Mouse (Mus musculus) kidney, embryonic 15.5 days (tissue): Measurements from ENCODE around the gene Tns1. TPM values are rescaled to one million over a fixed set of nuclear protein-coding genes. Genes with fewer than 3 reads are reported as not detected.

Source experiments
- ATAC-seq: fragments of 200-750 bp; cut with Nextera tagmentation; replicated peaks from 2 replicates; pipeline ENCODE4 v1.8.0; 2017; ENCODE audit warnings: moderate TSS enrichment; ENCODE audit not compliant: low FRiP score
- H3K27ac ChIP-seq: fragments of 300-500 bp; sonication (generic); 2 replicates; pipeline ENCODE4 v1.5.1; 2015; ENCODE audit warnings: mild to moderate bottlenecking, inconsistent platforms
- H3K27me3 ChIP-seq: fragments of 300-500 bp; sonication (generic); 2 replicates; pipeline ENCODE4 v1.6.1; 2015; ENCODE audit warnings: inconsistent platforms
- H3K36me3 ChIP-seq: fragments of 300-500 bp; sonication (generic); 2 replicates; pipeline ENCODE4 v1.6.1; 2015; ENCODE audit warnings: inconsistent platforms
- H3K4me1 ChIP-seq: fragments of 300-500 bp; sonication (generic); 2 replicates; pipeline ENCODE4 v1.6.1; 2015; ENCODE audit warnings: inconsistent platforms
- H3K4me2 ChIP-seq: fragments of 300-500 bp; sonication (generic); 2 replicates; pipeline ENCODE4 v1.6.1; 2015; ENCODE audit warnings: moderate library complexity, mild to moderate bottlenecking, inconsistent platforms
- H3K4me3 ChIP-seq: fragments of 300-500 bp; sonication (generic); replicated peaks from 2 replicates; pipeline ENCODE4 v1.5.1; 2015; ENCODE audit warnings: mild to moderate bottlenecking, inconsistent platforms
- H3K9ac ChIP-seq: fragments of 300-500 bp; sonication (generic); 2 replicates; pipeline ENCODE4 v1.6.1; 2015; ENCODE audit warnings: mild to moderate bottlenecking, inconsistent platforms
- H3K9me3 ChIP-seq: fragments of 300-500 bp; sonication (generic); replicated peaks from 2 replicates; pipeline ENCODE4 v1.6.1; 2016; ENCODE audit warnings: inconsistent platforms
- WGBS: fragments of 180-500 bp; shearing (Covaris S2); methylation state at CpG from one replicate; pipeline ENCODE4 v1.1.7; 2015; ENCODE audit warnings: mixed read lengths; 5-methylcytosine and 5-hydroxymethylcytosine counted together
- polyA plus RNA-seq: library from polyadenylated mRNA; unstranded; fragments of >200 nt; fragmentation: Nextera tagmentation; extraction: Ambion mirVana; gene quantifications from 2 replicates; pipeline ENCODE4 v1.2.1, GENCODE M21; 2015

Gene Tns1
- polyA plus RNA-seq, 1 experiment from 2014 or later, result 70.9 TPM

DNA sequence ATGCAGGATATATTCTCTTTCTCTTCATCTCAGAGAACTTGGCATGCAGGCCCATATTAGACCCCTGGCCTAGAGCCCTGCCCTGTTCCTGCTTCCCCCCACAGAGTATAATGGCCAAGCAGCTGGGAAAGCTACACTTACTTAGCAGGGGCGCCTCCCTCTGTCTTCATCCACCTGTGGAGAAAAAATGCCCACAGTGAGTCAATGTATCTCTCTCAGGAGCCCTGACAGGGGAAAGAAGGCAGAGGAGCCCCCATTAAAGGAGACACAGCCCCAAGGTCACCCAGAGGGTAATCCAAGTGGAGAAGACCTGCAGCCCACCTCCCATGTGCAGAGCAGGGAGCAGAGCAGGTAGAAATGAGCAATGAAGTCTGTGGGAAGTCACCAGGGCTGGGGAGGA, 208.0 kb downstream of the Tns1 start:
- H3K4me2 ChIP-seq, result no peak overlapping the region
- H3K4me3 ChIP-seq, result no peak overlapping the region
- H3K9me3 ChIP-seq, result no peaks in the 10 kb centered on the region
- 84% methylated on average over 1 of the region's 1 CpGs for WGBS
- no peak overlapping the region for H3K9ac ChIP-seq
- H3K36me3 ChIP-seq, result peaks cover 81% of the 10 kb centered on the region
- H3K4me1 ChIP-seq, result peaks cover 23% of the 10 kb centered on the region
- ATAC-seq, result no peak
- no peaks in the 10 kb centered on the region for H3K27me3 ChIP-seq
- no peak overlapping the region for H3K27ac ChIP-seq

DNA sequence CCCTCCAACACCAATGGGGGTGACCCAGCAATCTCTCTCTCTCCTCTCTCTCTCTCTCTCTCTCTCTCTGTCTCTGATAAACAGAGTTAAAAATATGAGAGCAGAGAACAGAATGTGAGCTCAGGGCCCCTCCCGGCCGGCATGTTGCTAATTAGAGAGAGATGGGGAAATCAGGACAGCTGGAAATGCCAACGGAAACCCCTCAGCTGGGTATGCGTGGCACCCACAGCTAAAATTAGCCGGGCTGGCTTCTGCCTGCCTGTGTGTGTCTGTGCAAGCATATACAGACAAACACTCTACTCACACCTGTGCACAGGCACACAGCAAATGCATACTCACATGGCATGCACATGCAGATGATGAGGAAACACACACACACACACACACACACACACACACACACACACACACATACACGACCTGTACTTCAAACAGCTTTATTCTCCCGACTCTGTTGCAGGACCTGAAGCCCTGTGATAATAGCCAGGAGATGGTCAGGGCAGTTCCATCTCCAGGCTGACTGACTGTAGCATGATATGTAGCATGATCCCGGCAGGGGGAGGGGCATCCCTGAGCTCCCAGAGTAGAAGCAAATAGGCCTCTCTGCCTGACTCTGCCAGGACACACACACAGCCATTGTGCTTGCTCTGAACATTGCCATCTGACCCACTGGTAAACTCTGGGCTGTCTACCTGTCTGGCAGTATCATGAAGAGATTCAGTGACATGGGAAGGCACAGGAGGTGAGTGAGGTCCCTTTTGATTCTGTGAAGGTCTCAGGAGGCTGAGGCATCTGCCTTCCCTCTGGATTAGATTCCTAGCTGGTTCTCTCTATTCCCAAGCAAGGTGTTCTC, 208.8 kb downstream of the Tns1 start:
- Histone ChIP-seq H3K36me3 (peaks cover 73% of the 10 kb centered on the region), H3K4me3 (no peak overlapping the region), H3K27me3 (no peaks in the 10 kb centered on the region), H3K27ac (no peak overlapping the region), H3K9me3 (no peaks in the 10 kb centered on the region), H3K9ac (no peak overlapping the region), H3K4me2 (no peak overlapping the region), H3K4me1 (peaks cover 30% of the 10 kb centered on the region)
- WGBS, result 67% methylated on average over 8 of the region's 8 CpGs
- ATAC-seq, result no peak

DNA sequence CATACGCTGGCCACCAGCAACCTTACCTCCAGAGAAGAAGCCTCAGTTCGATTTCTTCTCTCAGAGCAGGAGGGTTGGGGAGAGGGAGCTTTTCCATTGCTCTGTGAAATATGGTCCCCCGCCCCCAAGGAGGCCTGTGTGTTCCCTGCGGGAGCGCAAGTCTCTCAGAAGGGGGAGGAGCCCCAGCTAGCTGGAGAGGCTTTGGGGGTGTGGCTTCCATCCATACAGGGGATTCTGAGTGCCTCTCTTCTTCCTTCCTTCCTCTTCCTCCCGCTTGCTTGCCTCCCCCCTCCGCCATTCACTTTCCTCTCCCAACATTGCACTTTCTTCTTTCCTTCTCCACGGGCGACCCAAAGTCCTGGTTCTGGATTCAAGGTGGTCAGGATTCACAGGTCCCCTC, 210.2 kb downstream of the Tns1 start:
- Histone ChIP-seq H3K9me3 (no peaks in the 10 kb centered on the region), H3K27me3 (no peaks in the 10 kb centered on the region), H3K36me3 (peaks cover 63% of the 10 kb centered on the region), H3K9ac (no peak overlapping the region), H3K4me3 (no peak overlapping the region), H3K27ac (no peak overlapping the region), H3K4me1 (peaks cover 33% of the 10 kb centered on the region), H3K4me2 (peak overlapping the region; percentile 30; the same call in 1 of the 2 replicates)
- ATAC-seq, result no peak
- 25% methylated on average over 9 of the region's 9 CpGs for WGBS

DNA sequence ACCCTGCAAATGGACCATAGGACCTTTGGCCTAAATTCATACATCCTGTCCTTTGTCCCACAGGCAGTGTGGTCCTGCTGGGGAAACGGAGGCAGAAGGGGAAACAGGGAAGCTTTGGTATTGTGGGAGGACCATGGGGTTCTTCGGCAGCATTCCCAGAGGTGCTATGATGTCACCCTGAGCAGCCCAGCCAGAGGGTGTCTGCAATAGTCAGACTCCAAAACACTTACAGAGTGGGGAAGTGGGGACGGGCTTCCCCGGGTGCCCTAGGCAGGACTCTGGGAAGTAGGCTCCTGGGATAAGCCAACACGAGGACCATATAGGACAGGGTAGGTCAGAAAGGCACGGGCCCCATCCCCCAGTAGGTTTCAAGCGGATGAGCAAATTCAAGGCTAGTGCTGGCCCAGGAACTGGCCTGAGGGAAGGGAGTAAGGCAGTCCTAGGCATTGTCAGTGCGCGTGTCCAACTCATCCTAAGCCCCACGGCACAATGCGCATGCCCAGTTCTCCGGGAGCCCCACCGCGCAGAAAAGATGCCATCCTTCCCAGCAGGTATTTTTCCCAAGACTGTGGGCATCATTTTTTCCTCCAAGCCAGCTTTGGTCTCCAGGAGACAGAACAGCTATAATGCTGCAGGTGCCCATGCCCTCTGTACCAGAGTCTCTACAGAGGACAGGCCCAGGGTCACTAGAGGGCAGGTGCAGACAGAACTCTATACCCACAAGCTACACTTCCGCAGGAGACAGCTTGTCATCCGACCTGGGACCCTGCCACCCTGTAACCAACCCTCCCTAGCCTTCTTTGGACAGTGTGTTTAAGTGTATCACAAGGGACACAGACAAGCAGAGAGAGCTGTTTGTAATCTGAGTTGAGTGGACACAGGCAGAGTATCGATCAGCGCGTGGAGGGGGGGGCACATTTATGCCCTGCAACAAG, 210.9 kb downstream of the Tns1 start:
- Histone ChIP-seq H3K9me3 (no peaks in the 10 kb centered on the region), H3K4me3 (no peak overlapping the region), H3K36me3 (peaks cover 56% of the 10 kb centered on the region), H3K4me1 (peaks cover 38% of the 10 kb centered on the region), H3K4me2 (peak overlapping the region; percentile 30; the same call in 1 of the 2 replicates), H3K9ac (no peak overlapping the region), H3K27ac (no peak overlapping the region), H3K27me3 (no peaks in the 10 kb centered on the region)
- no peak; the same call in 1 of the 2 replicates for ATAC-seq
- WGBS, result 71% methylated on average over 19 of the region's 19 CpGs

DNA sequence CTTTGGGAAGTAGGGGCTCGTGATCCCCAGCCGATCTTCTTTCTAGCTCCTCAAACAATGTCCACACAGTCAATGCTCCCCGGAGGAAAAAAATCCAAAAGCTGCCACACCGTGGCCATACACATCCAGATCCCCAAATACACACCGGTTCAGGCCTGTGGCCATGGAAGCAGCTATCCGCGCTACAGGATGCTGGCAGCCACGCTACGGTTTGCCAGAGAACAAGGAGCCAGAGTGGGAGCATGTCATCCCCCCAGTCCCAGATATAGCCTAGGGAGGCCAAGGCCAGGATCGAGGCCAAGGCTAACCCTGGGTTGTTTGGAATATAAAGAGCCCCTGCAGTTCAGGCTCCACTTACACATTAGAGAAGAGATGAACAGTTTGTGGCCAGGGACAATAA, 211.8 kb downstream of the Tns1 start:
- H3K4me3 ChIP-seq, result no peak overlapping the region
- H3K27ac ChIP-seq, result no peak overlapping the region
- H3K27me3 ChIP-seq, result no peaks in the 10 kb centered on the region
- H3K4me2 ChIP-seq, result no peak overlapping the region
- H3K9me3 ChIP-seq, result no peaks in the 10 kb centered on the region
- ATAC-seq, result no peak
- peaks cover 38% of the 10 kb centered on the region for H3K4me1 ChIP-seq
- H3K9ac ChIP-seq, result no peak overlapping the region
- peaks cover 47% of the 10 kb centered on the region for H3K36me3 ChIP-seq
- 91% methylated on average over 10 of the region's 10 CpGs for WGBS

DNA sequence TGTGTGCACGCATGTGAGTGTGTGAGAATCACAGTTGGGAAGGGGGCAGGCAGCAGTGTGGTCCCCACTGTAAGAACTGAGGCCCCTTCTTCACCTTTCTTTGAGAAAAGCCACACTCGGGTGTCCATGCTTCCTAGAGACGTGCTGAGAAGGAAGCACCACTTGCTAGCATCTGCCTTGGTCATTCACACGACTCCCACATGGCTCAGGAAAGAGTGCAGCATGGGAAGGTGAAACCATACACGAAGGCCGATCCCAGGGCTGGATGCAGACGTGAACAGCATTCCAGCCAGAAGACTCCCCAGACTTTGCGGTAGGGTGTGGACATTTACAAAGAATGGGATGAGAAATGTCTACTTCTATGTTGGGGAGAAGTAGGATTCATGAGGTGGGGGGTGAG, 212.3 kb downstream of the Tns1 start:
- 75% methylated on average over 8 of the region's 8 CpGs for WGBS

DNA sequence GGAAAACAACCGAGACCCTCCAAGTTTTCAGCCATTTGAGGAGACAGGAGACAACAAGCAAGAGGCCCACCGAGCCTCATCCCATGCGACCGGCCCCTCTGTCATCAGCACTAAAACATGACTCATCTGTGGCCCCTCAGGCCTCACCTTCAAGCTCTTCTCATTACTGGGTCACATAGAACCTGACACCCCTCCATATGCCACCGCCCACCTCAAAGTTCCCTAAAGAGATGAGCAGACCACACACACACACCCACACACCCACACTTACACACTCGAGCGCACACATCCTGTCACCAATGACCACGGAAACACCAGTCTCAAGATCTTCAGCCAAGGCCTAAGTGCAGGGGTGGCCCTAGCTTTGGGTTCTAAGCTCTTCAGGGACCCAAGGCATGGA, 213.5 kb downstream of the Tns1 start:
- Histone ChIP-seq H3K4me1 (peaks cover 45% of the 10 kb centered on the region), H3K9ac (no peak overlapping the region), H3K9me3 (no peaks in the 10 kb centered on the region), H3K27me3 (no peaks in the 10 kb centered on the region), H3K4me3 (no peak overlapping the region), H3K4me2 (no peak overlapping the region), H3K27ac (no peak overlapping the region), H3K36me3 (peaks cover 30% of the 10 kb centered on the region)
- peak; percentile 5; the same call in 1 of the 2 replicates for ATAC-seq
- 50% methylated on average over 8 of the region's 8 CpGs for WGBS

More for the DNA sequence above, 212.3 kb downstream of the Tns1 start:
- ATAC-seq, result no peak
- Histone ChIP-seq H3K27me3 (no peaks in the 10 kb centered on the region), H3K36me3 (peaks cover 42% of the 10 kb centered on the region), H3K4me1 (peaks cover 38% of the 10 kb centered on the region), H3K4me2 (no peak overlapping the region), H3K9ac (no peak overlapping the region), H3K9me3 (no peaks in the 10 kb centered on the region), H3K27ac (no peak overlapping the region), H3K4me3 (no peak overlapping the region)

DNA sequence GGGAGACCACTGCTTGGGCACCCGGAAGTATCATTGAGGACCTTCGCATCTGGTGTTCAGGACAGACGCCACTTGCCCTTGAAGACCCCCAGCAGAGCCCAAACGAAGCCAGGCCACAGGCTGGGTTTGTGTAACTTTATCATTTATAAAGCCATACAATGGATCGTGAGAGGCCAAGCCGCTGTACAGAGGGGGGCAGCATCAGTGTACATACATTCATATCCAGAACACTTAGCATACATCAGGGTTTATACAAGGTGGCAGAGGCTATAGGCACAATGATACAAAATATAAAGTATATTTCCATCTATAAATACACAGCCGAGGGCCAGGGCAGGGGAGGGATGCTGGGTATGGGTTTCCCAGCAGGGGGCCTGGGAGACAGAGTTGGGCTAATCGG, 214.1 kb downstream of the Tns1 start:
- no peak overlapping the region for H3K4me2 ChIP-seq
- ATAC-seq, result no peak
- no peaks in the 10 kb centered on the region for H3K9me3 ChIP-seq
- H3K9ac ChIP-seq, result no peak overlapping the region
- no peak overlapping the region for H3K27ac ChIP-seq
- peaks cover 24% of the 10 kb centered on the region for H3K36me3 ChIP-seq
- 82% methylated on average over 8 of the region's 8 CpGs for whole genome bisulfite sequencing
- peaks cover 47% of the 10 kb centered on the region for H3K4me1 ChIP-seq
- no peak overlapping the region for H3K4me3 ChIP-seq
- no peaks in the 10 kb centered on the region for H3K27me3 ChIP-seq

DNA sequence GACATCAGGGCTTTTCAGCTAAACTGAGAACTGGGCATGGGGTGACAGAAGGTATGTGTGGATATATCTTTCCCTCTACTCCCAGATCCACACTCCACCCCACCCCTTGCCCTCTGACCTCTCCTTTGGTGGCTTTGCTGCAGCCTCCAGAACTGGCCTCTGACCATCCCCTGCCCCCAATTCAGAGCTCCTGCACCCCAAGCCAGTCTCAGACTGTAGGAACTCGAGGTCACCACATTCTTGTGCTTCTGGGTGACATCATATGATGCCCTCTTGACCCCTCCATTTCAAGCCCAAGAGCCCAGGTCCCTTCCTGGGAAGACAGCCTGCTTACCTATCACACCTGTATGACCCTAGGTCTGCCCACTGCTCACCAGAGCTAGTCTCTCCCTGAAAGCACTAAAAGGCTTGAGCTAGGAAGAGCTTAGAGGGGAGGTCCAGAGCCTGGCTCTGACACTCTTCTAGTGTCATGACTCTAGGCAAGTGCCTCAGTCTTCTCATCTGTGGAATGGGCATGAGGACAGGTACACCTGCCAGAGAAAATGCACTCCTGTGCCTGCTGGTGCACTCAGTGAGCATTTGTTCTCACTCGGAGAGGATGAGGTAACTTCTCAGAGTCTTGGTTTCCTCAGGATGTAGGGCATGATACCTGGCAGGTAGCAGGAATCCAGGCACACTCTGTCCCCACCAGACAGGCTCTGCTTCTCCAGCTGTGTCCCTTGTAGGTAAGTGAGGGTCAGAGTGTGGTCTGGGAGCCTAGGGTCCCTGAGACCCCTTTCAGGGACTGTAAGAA, 214.9 kb downstream of the Tns1 start:
- ATAC-seq, result no peak
- Histone ChIP-seq H3K27ac (no peak overlapping the region), H3K27me3 (no peaks in the 10 kb centered on the region), H3K4me3 (no peak overlapping the region), H3K9ac (no peak overlapping the region), H3K4me1 (peaks cover 43% of the 10 kb centered on the region), H3K36me3 (peaks cover 19% of the 10 kb centered on the region), H3K4me2 (no peak overlapping the region), H3K9me3 (no peaks in the 10 kb centered on the region)
- 68% methylated on average over 2 of the region's 2 CpGs for WGBS

DNA sequence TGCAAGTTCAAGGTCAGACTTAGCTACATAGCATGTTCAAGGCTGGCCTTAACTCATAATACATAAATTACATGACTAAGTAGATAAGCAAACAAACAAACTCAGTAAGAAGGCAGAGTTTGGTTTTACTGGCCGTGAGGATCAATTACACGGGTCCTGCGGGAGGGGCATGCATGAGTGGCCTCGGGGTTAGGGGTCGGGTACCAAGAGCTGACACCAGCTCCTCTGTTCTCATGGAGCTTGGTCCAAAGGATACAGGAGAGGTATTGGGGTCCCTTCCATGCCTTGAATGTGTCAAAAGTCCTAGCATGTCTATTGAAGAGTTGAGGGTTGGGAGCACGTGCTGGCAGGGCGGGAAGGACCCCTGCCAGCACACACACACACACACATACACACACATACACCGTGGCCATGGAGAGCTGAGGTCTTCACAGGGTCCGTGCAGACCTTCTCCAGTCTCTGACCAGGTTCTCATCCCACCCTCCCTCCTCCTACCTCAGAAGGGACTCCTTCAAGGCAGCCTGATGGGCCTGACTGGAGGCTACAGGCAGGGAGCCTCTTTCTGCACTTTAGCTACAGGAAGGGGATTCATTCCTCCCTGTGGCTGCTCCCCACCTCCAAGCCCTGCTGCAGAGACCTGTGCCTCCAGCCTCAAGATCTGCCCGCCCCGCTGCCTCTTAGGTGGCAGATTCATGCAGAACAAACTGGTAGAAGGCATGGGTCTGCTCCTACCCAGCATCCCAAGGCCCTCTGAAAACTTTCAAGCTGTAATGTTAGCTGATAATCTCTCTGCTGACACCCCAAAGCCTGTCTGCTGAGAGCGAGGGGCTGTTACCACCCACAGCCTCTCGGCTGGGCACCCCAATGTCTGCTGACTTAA, 215.9 kb downstream of the Tns1 start:
- 50% methylated on average over 13 of the region's 13 CpGs for WGBS
- Histone ChIP-seq H3K9me3 (no peaks in the 10 kb centered on the region), H3K4me3 (no peak overlapping the region), H3K27ac (0 out of 2 replicates have a peak overlapping the region, but pooled peaks have one; percentile 10), H3K9ac (no peak overlapping the region), H3K36me3 (peaks cover 8% of the 10 kb centered on the region; the same call in 1 of the 2 replicates), H3K27me3 (no peaks in the 10 kb centered on the region), H3K4me1 (peaks cover 32% of the 10 kb centered on the region), H3K4me2 (no peak overlapping the region)
- ATAC-seq, result no peak

DNA sequence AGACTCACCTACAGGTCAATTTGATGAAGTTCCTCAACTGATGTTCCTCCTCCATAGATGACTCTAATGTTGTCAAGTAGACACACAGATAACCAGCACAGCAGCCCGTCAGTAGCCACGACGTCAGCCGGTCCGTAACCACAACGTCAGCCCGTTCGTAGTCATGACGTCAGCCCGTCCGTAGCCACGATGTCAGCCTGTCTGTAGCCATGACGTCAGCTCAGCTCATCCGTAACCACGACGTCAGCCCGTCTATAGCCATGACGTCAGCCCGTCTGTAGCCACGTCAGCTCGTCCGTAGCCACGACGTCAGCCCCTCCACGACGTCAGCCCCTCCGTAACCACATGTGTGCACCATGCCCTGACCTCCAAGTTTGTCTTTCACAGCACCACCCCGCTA, 217.1 kb downstream of the Tns1 start:
- Histone ChIP-seq H3K4me1 (peaks cover 38% of the 10 kb centered on the region), H3K36me3 (0 out of 2 replicates have a peak, but pooled peaks cover 4% of the 10 kb centered on the region), H3K4me3 (no peak overlapping the region), H3K9me3 (no peaks in the 10 kb centered on the region), H3K9ac (no peak overlapping the region), H3K4me2 (no peak overlapping the region), H3K27ac (no peak overlapping the region), H3K27me3 (no peaks in the 10 kb centered on the region)
- no peak for ATAC-seq
- 93% methylated on average over 28 of the region's 28 CpGs for WGBS
